Mouse (Mus musculus): ENCODE results near the gene Atp5l.
A peak's percentile ranks its signal among the peaks of the same experiment; 100 is the strongest.
"Not testable (repeated sequence)": the region's sequence is repeated elsewhere in the genome, so short reads cannot be mapped to it uniquely, and the experiment has no call there.

Atp5l gene

GRCm38 (mm10) chr9:44920374-44921122, at the start of gene Atp5l:
TSS of gene Atp5l (minus strand) at chr9:44920742.
- DNase-seq (ENCODE audit: low spot score in 2 of 2) = peak; percentile 81 to 93

GRCm38 (mm10) chr9:44969450-44969849, 48.9 kb upstream of the Atp5l start:
- no peak for DNase-seq (ENCODE audit: low spot score in 2 of 2)

GRCm38 (mm10) chr9:44967763-44968162, 47.2 kb upstream of the Atp5l start:
- not testable (repeated sequence) for DNase-seq (ENCODE audit: low spot score in 2 of 2)

GRCm38 (mm10) chr9:44966815-44967242, 46.3 kb upstream of the Atp5l start:
- DNase-seq (ENCODE audit: low spot score in 2 of 2) = peak; percentile 64 to 84

- no peak for DNase-seq (ENCODE audit: low spot score in 2 of 2)
These were observed 45.4 kb upstream of the Atp5l start for GRCm38 (mm10) chr9:44965833-44966466.

- peak; percentile 95 to 98 for DNase-seq (ENCODE audit: low spot score in 2 of 2)
These were observed 44.7 kb upstream of the Atp5l start, which contains the start of gene Ube4a for GRCm38 (mm10) chr9:44965126-44965832. TSS of gene Ube4a (minus strand) at chr9:44965600.

GRCm38 (mm10) chr9:44954432-44954831, 33.9 kb upstream of the Atp5l start:
- DNase-seq (ENCODE audit: low spot score in 2 of 2) = no peak

- no peak for DNase-seq (ENCODE audit: low spot score in 2 of 2)
These were observed 27.3 kb upstream of the Atp5l start for GRCm38 (mm10) chr9:44947836-44948235.

GRCm38 (mm10) chr9:44946185-44946695, 25.7 kb upstream of the Atp5l start:
- peak; percentile 20 to 21 for DNase-seq (ENCODE audit: low spot score in 2 of 2)

- DNase-seq (ENCODE audit: low spot score in 2 of 2) = peak; percentile 57 to 60
These were observed 21.9 kb upstream of the Atp5l start for GRCm38 (mm10) chr9:44942421-44942820.

- DNase-seq (ENCODE audit: low spot score in 2 of 2) = peak; percentile 39 to 52
These were observed 21.2 kb upstream of the Atp5l start for GRCm38 (mm10) chr9:44941756-44942155.

GRCm38 (mm10) chr9:44921543-44921942, 1.0 kb upstream of the Atp5l start:
- no peak for DNase-seq (ENCODE audit: low spot score in 2 of 2)

GRCm38 (mm10) chr9:44921123-44921468, 554 bp upstream of the Atp5l start:
- DNase-seq (ENCODE audit: low spot score in 2 of 2) = peak in 1 of 2 experiments; percentile 76

- DNase-seq (ENCODE audit: low spot score in 2 of 2) = no peak
These were observed 936 bp downstream of the Atp5l start for GRCm38 (mm10) chr9:44919606-44920005.

GRCm38 (mm10) chr9:44916196-44916595, 4.3 kb downstream of the Atp5l start:
- peak in 1 of 2 experiments; percentile 21 for DNase-seq (ENCODE audit: low spot score in 2 of 2)

GRCm38 (mm10) chr9:44914706-44915105, 5.8 kb downstream of the Atp5l start:
- DNase-seq (ENCODE audit: low spot score in 2 of 2) = peak in 1 of 2 experiments; percentile 10

- no peak for DNase-seq (ENCODE audit: low spot score in 2 of 2)
These were observed 9.2 kb downstream of the Atp5l start for GRCm38 (mm10) chr9:44911365-44911764.

- peak; percentile 51 to 66 for DNase-seq (ENCODE audit: low spot score in 2 of 2)
These were observed 14.9 kb downstream of the Atp5l start for GRCm38 (mm10) chr9:44905620-44906019.

- DNase-seq (ENCODE audit: low spot score in 2 of 2) = peak; percentile 73 to 80
These were observed 15.6 kb downstream of the Atp5l start for GRCm38 (mm10) chr9:44904964-44905363.

GRCm38 (mm10) chr9:44903856-44904255, 16.7 kb downstream of the Atp5l start:
- DNase-seq (ENCODE audit: low spot score in 2 of 2) = no peak

- DNase-seq (ENCODE audit: low spot score in 2 of 2) = no peak
These were observed 20.1 kb downstream of the Atp5l start for GRCm38 (mm10) chr9:44900402-44900801.

GRCm38 (mm10) chr9:44899716-44900115, 20.8 kb downstream of the Atp5l start:
- no peak for DNase-seq (ENCODE audit: low spot score in 2 of 2)
